In genomic region chr10:119168791-119169190, GRCm38 (mm10) we compare ENCODE assay signal across 8 mouse cellular contexts.
DNase-seq lines count a peak whose midpoint lies in the region; ATAC-seq lines count a peak whose summit lies in the region.
"Had no signal": no experiment of that assay in that cellular context is flagged by ENCODE, and none has a peak within 500 bp of the region (broad histone marks: within the 10 kb centered on the region; RNA-seq: fewer than 3 reads in every experiment).

No protein-coding gene starts in this region.

- H3K9ac ChIP-seq in kidney, embryonic 16.5 days (replicated peaks; ENCODE audit: low read length): no peak overlapping the region
- H3K9ac ChIP-seq: limb, embryonic 12.5 days had no signal

- peak; percentile 40 for DNase-seq in kidney, adult 9 months
- peak; percentile 51 for DNase-seq in ES-CJ7 (ENCODE audit: low read depth, low spot score)
- DNase-seq in embryo, embryonic 10.5 days (ENCODE audit: low spot score): peak; percentile 63
- peak; percentile 10 to 13 for DNase-seq in left cerebral cortex, postnatal 36 days (ENCODE audit: low spot score in 2 of 2)
- no peak for DNase-seq in ovary, adult 18-20 months (ENCODE audit: low spot score)
- no peak for DNase-seq in c-Kit-positive CD71-positive TER-119-positive erythroid progenitor cells, embryonic 14.5 days (ENCODE audit: low spot score)

- H3K4me3 ChIP-seq in kidney, embryonic 16.5 days (ENCODE audit: low read length): no peak overlapping the region
- H3K4me3 ChIP-seq: limb, embryonic 12.5 days had no signal

- intact Hi-C loops in left cerebral cortex, postnatal 36 days (cut with DNase I): loop anchor here (10.0 kb wide), 1 partner anchor 574 kb away; no protein-coding TSS in a partner anchor

- H3K36me3 ChIP-seq in kidney, embryonic 16.5 days (ENCODE audit: insufficient read depth, low read length): no peaks in the 10 kb centered on the region
- H3K36me3 ChIP-seq: limb, embryonic 12.5 days had no signal

- WGBS in kidney, embryonic 16.5 days: 44% methylated on average over 14 of the region's 14 CpGs

- no peak overlapping the region for H3K4me2 ChIP-seq in kidney, embryonic 16.5 days (replicated peaks; ENCODE audit: low read depth, low read length)
- H3K4me2 ChIP-seq: limb, embryonic 12.5 days had no signal

- peaks cover 4% of the 10 kb centered on the region for H3K9me3 ChIP-seq in kidney, embryonic 16.5 days (ENCODE audit: low read length)

- H3K27me3 ChIP-seq in kidney, embryonic 16.5 days (ENCODE audit: insufficient read depth, low read length): no peaks in the 10 kb centered on the region
- H3K27me3 ChIP-seq: limb, embryonic 12.5 days had no signal

- H3K27ac ChIP-seq in kidney, embryonic 16.5 days (ENCODE audit: low read length): no peak overlapping the region
- H3K27ac ChIP-seq: limb, embryonic 12.5 days had no signal

- H3K4me1 ChIP-seq in kidney, embryonic 16.5 days (ENCODE audit: insufficient read depth, low read length): no peaks in the 10 kb centered on the region
- H3K4me1 ChIP-seq: limb, embryonic 12.5 days had no signal

- ATAC-seq in kidney, embryonic 16.5 days (ENCODE audit: low FRiP score, low TSS enrichment): no peak

Comparison
In these comparisons a context has a peak if more than half of its experiments do, and no peak if none do; other contexts are left out.
1. DNase-seq: peak in kidney, adult 9 months (single experiment), ES-CJ7 (single experiment), embryo, embryonic 10.5 days (single experiment) and left cerebral cortex, postnatal 36 days (2 of 2); none in ovary, adult 18-20 months (single experiment) and c-Kit-positive CD71-positive TER-119-positive erythroid progenitor cells, embryonic 14.5 days (single experiment).